Mouse (Mus musculus) heart, adult 2 months (tissue): Measurements from ENCODE around the gene Qars.
A peak's percentile ranks its signal among the peaks of the same experiment; 100 is the strongest.

Experiments
- CTCF ChIP-seq: fragments of 200-600 bp; IDR thresholded peaks from 2 replicates; pipeline ENCODE4 v1.8.1; 2022; ENCODE audit warnings: antibody characterized with exemption, mild to moderate bottlenecking, moderate library complexity
- POLR2A ChIP-seq: fragments of 200-500 bp; IDR thresholded peaks from 2 replicates; pipeline ENCODE4 v1.6.1; 2011; ENCODE audit warnings: mild to moderate bottlenecking, low read depth, low read length, control low read depth; ENCODE audit not compliant: insufficient read depth

DNA sequence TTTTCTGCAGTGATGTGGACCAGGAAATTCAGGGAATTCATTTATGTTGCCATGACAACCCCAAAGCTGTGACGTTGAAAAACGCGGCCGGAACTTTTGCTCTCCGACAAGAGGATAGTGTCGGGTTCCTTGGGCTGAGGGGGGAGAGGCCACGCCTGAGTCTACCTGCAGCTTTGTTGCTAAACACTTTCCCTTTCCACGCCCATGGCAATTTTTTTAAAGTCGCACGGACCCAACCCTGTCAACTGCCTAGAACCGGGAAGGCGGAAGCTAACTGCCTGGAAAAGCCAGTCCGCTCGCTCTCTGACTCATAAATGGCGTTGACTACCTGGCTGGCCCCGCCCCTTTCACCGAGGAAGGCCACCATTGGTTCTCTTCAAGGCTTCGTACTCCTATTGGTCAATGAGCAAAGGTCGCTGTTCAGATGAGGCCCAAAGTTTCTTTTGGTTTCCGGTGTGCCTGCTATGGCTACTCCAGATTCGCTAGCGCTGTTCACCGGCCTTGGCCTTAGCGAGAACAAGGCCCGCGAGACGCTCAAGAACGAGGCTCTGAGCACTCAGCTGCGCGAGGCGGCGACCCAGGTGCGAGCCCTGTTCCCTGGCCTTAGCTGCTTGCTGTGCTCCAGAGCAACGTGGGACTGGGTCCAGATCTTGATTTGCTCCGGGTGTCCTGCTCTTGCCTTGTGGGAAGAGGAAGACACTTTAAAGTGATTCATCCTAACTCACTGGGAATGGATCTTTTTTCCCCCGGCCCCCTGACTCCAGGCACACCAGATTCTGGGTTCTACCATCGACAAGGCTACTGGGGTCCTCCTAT lies at the start of gene Qars:
- peak; percentile 75 for TF ChIP-seq POLR2A
- TF ChIP-seq CTCF, result no peak
